Mouse (Mus musculus) heart, postnatal 0 days (tissue): Measurements from ENCODE around the gene Zcwpw1.

Experiments
- CTCF ChIP-seq: IDR thresholded peaks from 2 replicates; pipeline ENCODE4 v1.5.1; 2016; ENCODE audit warnings: antibody characterized with exemption, control low read depth, low read depth
- EP300 ChIP-seq: IDR thresholded peaks from 2 replicates; pipeline ENCODE4 v1.6.1; 2016; ENCODE audit warnings: antibody characterized with exemption, low read depth

DNA sequence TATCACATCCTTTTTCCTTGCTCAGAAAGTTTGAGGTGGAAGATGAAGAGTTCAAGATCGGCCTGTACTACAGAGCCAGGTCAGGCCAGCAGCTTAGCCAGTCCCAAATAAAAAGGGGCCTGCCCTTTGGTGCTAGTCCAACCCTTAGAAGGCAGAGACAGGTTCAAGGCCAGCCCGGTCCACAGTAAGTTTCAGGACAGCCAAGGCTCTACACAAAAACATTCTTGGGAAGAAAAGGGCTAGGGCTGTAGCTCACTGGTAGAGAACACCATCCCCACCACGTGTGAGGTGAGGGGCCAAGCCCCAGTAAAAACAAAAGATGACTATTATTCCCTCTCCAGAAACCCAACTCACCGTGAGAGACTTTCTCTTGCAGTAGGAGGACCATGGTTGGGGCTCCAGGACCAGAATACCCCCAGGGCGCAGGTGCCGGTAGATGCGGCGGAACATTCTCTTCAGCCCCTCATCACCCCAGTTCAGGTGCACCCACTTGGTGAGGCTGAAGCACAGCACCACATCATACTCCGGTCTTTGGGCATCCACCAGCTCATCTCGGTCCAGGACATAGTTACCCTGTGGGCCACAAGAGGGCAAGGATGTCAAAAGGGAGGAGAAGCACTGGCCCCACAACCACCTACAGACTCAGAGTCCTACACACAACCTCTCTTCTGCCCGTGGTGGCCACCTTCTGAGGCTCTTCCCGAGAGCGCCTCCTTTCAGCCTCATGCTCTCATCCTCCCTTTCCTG lies 4.6 kb upstream of the Zcwpw1 start:
- TF ChIP-seq CTCF (no peak), EP300 (no peak)
